Mouse (Mus musculus) mouse trophoblast stem cell (cell line): ENCODE measurements around the gene Aimp1.

ENCODE experiments used
- in situ Hi-C, 2 experiments: fragments of 300-500 bp; cut with MseI, MboI; formaldehyde crosslinking; loops; 2 replicates in 1 of 2; 3 replicates in 1 of 2; pipeline ENCODE4 v1.15.1; 2025

Gene Aimp1

GRCm38 (mm10) chr3:132684231-132684928 is at the start of gene Aimp1:
Aimp1 (minus strand) TSS chr3:132684370.
- in situ Hi-C loops, result no loop called here

GRCm38 (mm10) chr3:132724326-132724725 is 40.2 kb upstream of the Aimp1 start:
- in situ Hi-C loops, result no loop called here

GRCm38 (mm10) chr3:132717316-132717715 is 33.1 kb upstream of the Aimp1 start:
- in situ Hi-C loops, result no loop called here

- in situ Hi-C loops, result no loop called here
Measured at GRCm38 (mm10) chr3:132713913-132714312, 29.7 kb upstream of the Aimp1 start.

GRCm38 (mm10) chr3:132706977-132707376 is 22.8 kb upstream of the Aimp1 start:
- in situ Hi-C loops, result loop anchor here in 1 of 2 experiments (10.0 kb wide), 1 partner anchor 202 kb away; no protein-coding TSS in a partner anchor

GRCm38 (mm10) chr3:132704216-132704615 is 20.0 kb upstream of the Aimp1 start:
- in situ Hi-C loops, result loop anchor here in 1 of 2 experiments (10.0 kb wide), 1 partner anchor 199 kb away; no protein-coding TSS in a partner anchor

- in situ Hi-C loops, result loop anchor here in 1 of 2 experiments (10.0 kb wide), 1 partner anchor 197 kb away; no protein-coding TSS in a partner anchor
Measured at GRCm38 (mm10) chr3:132701368-132701767, 17.2 kb upstream of the Aimp1 start.

- in situ Hi-C loops, result no loop called here
Measured at GRCm38 (mm10) chr3:132683447-132684230, 531 bp downstream of the Aimp1 start, which contains the start of gene Tbck. Tbck (plus strand) TSS chr3:132684144.

- in situ Hi-C loops, result no loop called here
Measured at GRCm38 (mm10) chr3:132677494-132677893, 6.7 kb downstream of the Aimp1 start.

GRCm38 (mm10) chr3:132655955-132656354 is 28.2 kb downstream of the Aimp1 start:
- in situ Hi-C loops, result no loop called here

GRCm38 (mm10) chr3:132653959-132654358 is 30.2 kb downstream of the Aimp1 start:
- in situ Hi-C loops, result no loop called here

GRCm38 (mm10) chr3:132651776-132652175 is 32.4 kb downstream of the Aimp1 start:
- in situ Hi-C loops, result no loop called here

- in situ Hi-C loops, result no loop called here
Measured at GRCm38 (mm10) chr3:132650191-132650590, 34.0 kb downstream of the Aimp1 start.

GRCm38 (mm10) chr3:132649368-132649767 is 34.8 kb downstream of the Aimp1 start:
- in situ Hi-C loops, result no loop called here

- in situ Hi-C loops, result no loop called here
Measured at GRCm38 (mm10) chr3:132646814-132647213, 37.4 kb downstream of the Aimp1 start.

- in situ Hi-C loops, result no loop called here
Measured at GRCm38 (mm10) chr3:132644071-132644470, 40.1 kb downstream of the Aimp1 start.

GRCm38 (mm10) chr3:132637080-132637479 is 47.1 kb downstream of the Aimp1 start:
- in situ Hi-C loops, result no loop called here

GRCm38 (mm10) chr3:132633261-132633660 is 50.9 kb downstream of the Aimp1 start:
- in situ Hi-C loops, result no loop called here

- in situ Hi-C loops, result no loop called here
Measured at GRCm38 (mm10) chr3:132629601-132630239, 54.5 kb downstream of the Aimp1 start, which contains the start of gene Gimd1. Gimd1 (plus strand) TSS chr3:132629820.

GRCm38 (mm10) chr3:132628741-132629140 is 55.4 kb downstream of the Aimp1 start:
- in situ Hi-C loops, result no loop called here
